Mouse (Mus musculus) C2C12 (cell line): ENCODE results near the gene Tenm4.

ENCODE experiments used
- CEBPB ChIP-seq: IDR thresholded peaks from one replicate; pipeline ENCODE4 v1.6.1; 2011; ENCODE audit warnings: low read depth, mild to moderate bottlenecking, control low read depth, moderate library complexity
- CTCF ChIP-seq: IDR thresholded peaks from one replicate; pipeline ENCODE4 v1.5.1; 2011; ENCODE audit not compliant: control insufficient read depth, insufficient read depth, insufficient read length
- FOSL1 ChIP-seq: IDR thresholded peaks from one replicate; pipeline ENCODE4 v1.8.0; 2011; ENCODE audit warnings: mild to moderate bottlenecking, low read length; ENCODE audit not compliant: poor library complexity, insufficient read depth, severe bottlenecking
- USF1 ChIP-seq: IDR thresholded peaks from one replicate; pipeline ENCODE4 v1.6.1; 2011; ENCODE audit warnings: low read depth, mild to moderate bottlenecking, control low read depth, moderate library complexity

DNA sequence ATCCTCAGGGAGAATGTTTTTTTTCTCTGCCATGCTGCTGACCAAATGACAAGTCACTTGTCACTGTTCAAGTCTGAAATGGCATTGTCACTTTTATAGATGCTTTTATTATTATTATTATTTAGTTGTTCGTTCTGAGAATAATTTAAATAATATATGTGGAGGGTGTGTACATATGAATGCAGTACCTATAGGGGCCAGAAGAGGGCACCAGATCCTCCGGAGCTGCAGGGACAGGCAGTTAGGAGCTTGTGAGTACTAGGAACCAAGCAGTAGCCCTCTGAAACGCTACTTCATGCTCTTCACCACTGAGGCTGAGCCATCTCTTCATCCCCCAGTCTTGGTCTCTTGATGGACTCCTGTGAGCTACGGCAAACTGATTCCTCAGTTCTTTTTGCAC lies 598.7 kb downstream of the Tenm4 start:
- TF ChIP-seq USF1: no peak
- no peak for TF ChIP-seq FOSL1
- no peak for TF ChIP-seq CTCF
- TF ChIP-seq CEBPB: no peak
